Comparison of ENCODE assay signal across 31 mouse cellular contexts in genomic region chr1:182249298-182249697, GRCm38 (mm10). TPM values are rescaled to one million over a fixed set of nuclear protein-coding genes. Genes with fewer than 3 reads are reported as not detected.
A peak's percentile ranks its signal among the peaks of the same experiment; 100 is the strongest.
DNase-seq lines count a peak whose midpoint lies in the region; ATAC-seq and TF ChIP-seq lines count a peak whose summit lies in the region.
"Had no signal": no experiment of that assay in that cellular context is flagged by ENCODE, and none has a peak within 500 bp of the region (broad histone marks: within the 10 kb centered on the region; RNA-seq: fewer than 3 reads in every experiment).

No protein-coding gene starts in this region.

- no peaks in the 10 kb centered on the region for H3K27me3 ChIP-seq in hindbrain, postnatal 0 days (ENCODE audit: insufficient read depth, low read length)
- no peaks in the 10 kb centered on the region for H3K27me3 ChIP-seq in hindbrain, embryonic 11.5 days (ENCODE audit: control insufficient read depth, insufficient read depth, low read length)
- H3K27me3 ChIP-seq in MEL (ENCODE audit: control insufficient read depth in 1 of 2, insufficient read depth in 2 of 2, low read length in 2 of 2) = no peaks in the 10 kb centered on the region
- H3K27me3 ChIP-seq in intestine, postnatal 0 days (replicated peaks; ENCODE audit: control insufficient read depth, insufficient read depth, low read length) = no peaks in the 10 kb centered on the region
- H3K27me3 ChIP-seq: CH12.LX; embryonic facial prominence, embryonic 13.5 days; heart, embryonic 13.5 days; hindbrain, embryonic 13.5 days had no signal

- no peaks in the 10 kb centered on the region for H3K4me1 ChIP-seq in hindbrain, postnatal 0 days (ENCODE audit: insufficient read depth, low read length)
- H3K4me1 ChIP-seq in hindbrain, embryonic 11.5 days (replicated peaks; ENCODE audit: control insufficient read depth, insufficient read depth, low read length) = no peaks in the 10 kb centered on the region
- H3K4me1 ChIP-seq in MEL (ENCODE audit: control insufficient read depth in 1 of 2, insufficient read depth in 2 of 2, low read length in 2 of 2) = peaks cover 3 to 9% of the 10 kb centered on the region in 2 experiments; a peak in 2 of 4 replicates
- no peaks in the 10 kb centered on the region for H3K4me1 ChIP-seq in intestine, postnatal 0 days (replicated peaks; ENCODE audit: control insufficient read depth, insufficient read depth, low read length)
- H3K4me1 ChIP-seq: embryonic facial prominence, embryonic 13.5 days; hindbrain, embryonic 13.5 days had no signal

- no peak; a peak in 2 of 4 replicates for TF ChIP-seq EP300 in MEL (IDR thresholded peaks at IDR 0.05; ENCODE audit: low read depth in 1 of 2, low read length in 2 of 2)

- no peaks in the 10 kb centered on the region for H3K79me2 ChIP-seq in MEL (ENCODE audit: control insufficient read depth, insufficient read depth, low read length, poor library complexity)

- no peak overlapping the region for H3K4me2 ChIP-seq in hindbrain, postnatal 0 days (ENCODE audit: low read depth, low read length)
- no peak overlapping the region for H3K4me2 ChIP-seq in hindbrain, embryonic 11.5 days (replicated peaks; ENCODE audit: low read depth, low read length)
- no peak overlapping the region for H3K4me2 ChIP-seq in intestine, postnatal 0 days (replicated peaks; ENCODE audit: low read depth)
- H3K4me2 ChIP-seq: embryonic facial prominence, embryonic 13.5 days; forebrain, embryonic 12.5 days; heart, embryonic 13.5 days; hindbrain, embryonic 13.5 days had no signal

- H3K36me3 ChIP-seq in hindbrain, postnatal 0 days (ENCODE audit: insufficient read depth, low read length) = no peaks in the 10 kb centered on the region
- H3K36me3 ChIP-seq in hindbrain, embryonic 11.5 days (ENCODE audit: control insufficient read depth, insufficient read depth, low read length) = no peaks in the 10 kb centered on the region
- H3K36me3 ChIP-seq in MEL (ENCODE audit: control insufficient read depth in 1 of 2, insufficient read depth in 2 of 2, low read length in 2 of 2) = peaks cover 0 to 5% of the 10 kb centered on the region in 2 experiments; a peak in 2 of 4 replicates
- H3K36me3 ChIP-seq in intestine, postnatal 0 days (ENCODE audit: control insufficient read depth, insufficient read depth) = no peaks in the 10 kb centered on the region
- H3K36me3 ChIP-seq: embryonic facial prominence, embryonic 10.5 days; embryonic facial prominence, embryonic 13.5 days; forebrain, embryonic 12.5 days; G1E; heart, embryonic 13.5 days; hindbrain, embryonic 13.5 days had no signal

- ATAC-seq in hindbrain, postnatal 0 days = no peak
- no peak for ATAC-seq in hindbrain, embryonic 11.5 days (ENCODE audit: low FRiP score)
- no peak for ATAC-seq in intestine, postnatal 0 days
- ATAC-seq: activated CD4-positive, CD25-positive, alpha-beta regulatory T cell, adult 4 months; forebrain, postnatal 0 days; hindbrain, embryonic 16.5 days; inflammation-experienced regulatory T-cells, adult 6 months; intestine, embryonic 16.5 days had no signal

- DNase-seq in cerebellum, postnatal 14 days = peak; percentile 14 to 30
- DNase-seq in cerebellum, adult 18-20 months = no peak
- DNase-seq in hindbrain, postnatal 0 days (ENCODE audit: low spot score) = peak; percentile 9
- DNase-seq in hindbrain, embryonic 11.5 days (ENCODE audit: low spot score) = no peak
- DNase-seq in MEL (ENCODE audit: low read depth, low spot score) = peak; percentile 55
- peak; percentile 19 for DNase-seq in brain, adult 2 months (ENCODE audit: low read depth, low spot score)
- no peak for DNase-seq in natural killer cell, adult 2 months (ENCODE audit: low spot score in 2 of 2)
- DNase-seq: adrenal gland, adult 8-10 months; adrenal gland, postnatal 25 days; B cell, adult 2 months; cerebellum, adult 11-12 months; cerebellum, adult 9-10 months; cerebellum, postnatal 36 days; embryo, embryonic 11 days; forebrain, postnatal 0 days; gastrocnemius, adult 2 months; gastrocnemius, postnatal 14 days; heart, adult 18-20 months had no signal

- no peak for TF ChIP-seq RAD21 in MEL (IDR thresholded peaks at IDR 0.05; ENCODE audit: low read depth, low read length)

- no peaks in the 10 kb centered on the region for H3K9me3 ChIP-seq in hindbrain, postnatal 0 days (ENCODE audit: low read length)
- no peaks in the 10 kb centered on the region for H3K9me3 ChIP-seq in hindbrain, embryonic 11.5 days (ENCODE audit: control insufficient read depth, low read length)
- H3K9me3 ChIP-seq in MEL (replicated peaks; ENCODE audit: insufficient read depth, low read length) = no peaks in the 10 kb centered on the region
- no peaks in the 10 kb centered on the region for H3K9me3 ChIP-seq in intestine, postnatal 0 days (ENCODE audit: control insufficient read depth)
- H3K9me3 ChIP-seq: embryonic facial prominence, embryonic 10.5 days; embryonic facial prominence, embryonic 13.5 days; forebrain, embryonic 12.5 days; G1E; heart, embryonic 13.5 days; hindbrain, embryonic 13.5 days had no signal

- no peak for TF ChIP-seq CTCF in hindbrain, postnatal 0 days (IDR thresholded peaks at IDR 0.05; ENCODE audit: low read depth)
- TF ChIP-seq CTCF in MEL (IDR thresholded peaks at IDR 0.05 in 2 of 3, conservative IDR thresholded peaks at IDR 0.05 in 1 of 3; ENCODE audit: control insufficient read depth in 1 of 3, insufficient read depth in 1 of 3, low read depth in 2 of 3, low read length in 3 of 3, poor library complexity in 1 of 3, severe bottlenecking in 1 of 3) = no peak
- no peak for TF ChIP-seq CTCF in intestine, postnatal 0 days (IDR thresholded peaks at IDR 0.05; ENCODE audit: low read depth)

- H3K4me3 ChIP-seq in hindbrain, postnatal 0 days (ENCODE audit: low read length) = no peak overlapping the region
- no peak overlapping the region for H3K4me3 ChIP-seq in hindbrain, embryonic 11.5 days (ENCODE audit: low read depth, low read length)
- peak overlapping the region; percentile 45 to 59 for H3K4me3 ChIP-seq in MEL (ENCODE audit: control insufficient read depth in 1 of 2, insufficient read depth in 1 of 2, low read depth in 2 of 2, low read length in 2 of 2)
- no peak overlapping the region for H3K4me3 ChIP-seq in intestine, postnatal 0 days (ENCODE audit: low read depth, low read length)
- H3K4me3 ChIP-seq: embryonic facial prominence, embryonic 10.5 days; embryonic facial prominence, embryonic 13.5 days; erythroblast, embryonic 14.5 days; forebrain, embryonic 12.5 days; gastrocnemius, adult 2 months; heart, embryonic 13.5 days; hindbrain, embryonic 13.5 days had no signal

- TF ChIP-seq POLR2A in MEL (IDR thresholded peaks at IDR 0.05; ENCODE audit: control insufficient read depth in 1 of 2, insufficient read depth in 1 of 2, low read depth in 1 of 2, low read length in 2 of 2, poor library complexity in 1 of 2) = no peak

- H3K27ac ChIP-seq in hindbrain, postnatal 0 days = no peak overlapping the region
- no peak overlapping the region for H3K27ac ChIP-seq in hindbrain, embryonic 11.5 days (ENCODE audit: low read depth, low read length)
- no peak overlapping the region for H3K27ac ChIP-seq in MEL (ENCODE audit: control insufficient read depth, low read depth, low read length)
- no peak overlapping the region for H3K27ac ChIP-seq in intestine, postnatal 0 days (ENCODE audit: low read depth, low read length)
- H3K27ac ChIP-seq: embryonic facial prominence, embryonic 10.5 days; embryonic facial prominence, embryonic 13.5 days; forebrain, embryonic 12.5 days; gastrocnemius, adult 2 months; heart, embryonic 13.5 days; hindbrain, embryonic 13.5 days had no signal

- no peak overlapping the region for H3K9ac ChIP-seq in hindbrain, postnatal 0 days (replicated peaks; ENCODE audit: low read length)
- H3K9ac ChIP-seq in hindbrain, embryonic 11.5 days (ENCODE audit: low read depth, low read length) = no peak overlapping the region
- H3K9ac ChIP-seq in MEL (ENCODE audit: control insufficient read depth, low read depth, low read length, poor library complexity, severe bottlenecking) = peak overlapping the region; percentile 7; the same call in 1 of the 2 replicates
- H3K9ac ChIP-seq in intestine, postnatal 0 days (ENCODE audit: low read depth, low read length) = no peak overlapping the region
- H3K9ac ChIP-seq: embryonic facial prominence, embryonic 13.5 days; forebrain, embryonic 12.5 days; forebrain, postnatal 0 days; heart, embryonic 13.5 days; hindbrain, embryonic 13.5 days had no signal

- whole genome bisulfite sequencing in hindbrain, postnatal 0 days = 37% methylated on average over 8 of the region's 8 CpGs
- WGBS in hindbrain, embryonic 11.5 days = 86% methylated on average over 8 of the region's 8 CpGs
- WGBS in intestine, postnatal 0 days = 58% methylated on average over 8 of the region's 8 CpGs

TF ChIP-seq in MEL, 35 proteins besides CTCF, POLR2A, EP300 and RAD21 (continues in another document):
- no peak for TF ChIP-seq MEF2A (IDR thresholded peaks at IDR 0.05; ENCODE audit: extremely low read depth, insufficient replicate concordance, low read depth, low read length, poor library complexity, severe bottlenecking)
- 0 out of 2 replicates have a peak, but pooled peaks have one; percentile 39 for TF ChIP-seq RCOR1 (IDR thresholded peaks at IDR 0.05; ENCODE audit: low read depth, low read length)
- no peak for TF ChIP-seq MXI1 (IDR thresholded peaks at IDR 0.05; ENCODE audit: low read depth, low read length)
- no peak for TF ChIP-seq NRF1 (IDR thresholded peaks at IDR 0.05; ENCODE audit: insufficient read depth, low read depth, low read length, poor library complexity, severe bottlenecking)
- TF ChIP-seq MYB (IDR thresholded peaks at IDR 0.05; ENCODE audit: low read depth, low read length) = no peak
- TF ChIP-seq ZC3H11A (IDR thresholded peaks at IDR 0.05; ENCODE audit: low read depth, low read length) = no peak
- TF ChIP-seq ELF1 (IDR thresholded peaks at IDR 0.05; ENCODE audit: low read depth, low read length) = no peak
- peak; percentile 51; the same call in 1 of the 2 replicates for TF ChIP-seq ETS1 (IDR thresholded peaks at IDR 0.05; ENCODE audit: low read depth, low read length)
- TF ChIP-seq TBP (IDR thresholded peaks at IDR 0.05; ENCODE audit: low read depth, low read length) = peak; percentile 61
- no peak for TF ChIP-seq POLR2AphosphoS5 (IDR thresholded peaks at IDR 0.05; ENCODE audit: borderline replicate concordance, low read depth, low read length)
- no peak for TF ChIP-seq SMC3 (IDR thresholded peaks at IDR 0.05; ENCODE audit: low read depth, low read length)
- no peak for TF ChIP-seq HCFC1 (IDR thresholded peaks at IDR 0.05; ENCODE audit: low read depth, low read length)
- no peak for TF ChIP-seq CHD1 (IDR thresholded peaks at IDR 0.05; ENCODE audit: low read depth, low read length)

RNA-seq across cellular contexts. Expression of gene Degs1, which starts 33.3 kb away (rescaled TPM):
- 101 and 107 TPM in 2 replicates for total RNA-seq in hindbrain, postnatal 0 days (2014; rRNA removed)
- polyA plus RNA-seq in hindbrain, postnatal 0 days (2015; fragmentation: Nextera tagmentation; extraction: Ambion mirVana) = 134 and 135 TPM in 2 replicates
- 78.8 and 79.6 TPM in 2 replicates for polyA plus RNA-seq in hindbrain, embryonic 11.5 days (2014; fragmentation: Nextera tagmentation; extraction: Ambion mirVana)
- 40.3 and 46.3 TPM in 2 replicates for total RNA-seq in MEL (2012; rRNA removed)
- polyA plus RNA-seq in MEL (2012; ENCODE audit: insufficient read depth in 1 of 2, insufficient read length in 2 of 2, low read depth in 1 of 2, low replicate concordance in 2 of 2, missing spikeins in 1 of 2) = 10 to 100 TPM in 1 of 2 experiments, not detected in 1; 54.3 TPM
- 96.7 and 98.2 TPM in 2 replicates for polyA plus RNA-seq in intestine, postnatal 0 days (2015; fragmentation: Nextera tagmentation; extraction: Ambion mirVana)

Comparison
In these comparisons a context has a peak if more than half of its experiments do, and no peak if none do; other contexts are left out.
1. DNase-seq: peak in cerebellum, postnatal 14 days (2 of 2), hindbrain, postnatal 0 days (single experiment), MEL (single experiment) and brain, adult 2 months (single experiment); none in cerebellum, adult 18-20 months (0 of 2), hindbrain, embryonic 11.5 days (single experiment) and natural killer cell, adult 2 months (0 of 2).
2. H3K4me3 ChIP-seq: peak in MEL (2 of 2); none in hindbrain, postnatal 0 days (single experiment), hindbrain, embryonic 11.5 days (single experiment) and intestine, postnatal 0 days (single experiment).